Mouse (Mus musculus) neural tube, postnatal 0 days (tissue): ENCODE data around the gene Tcstv1. TPM values are rescaled to one million over a fixed set of nuclear protein-coding genes. Genes with fewer than 3 reads are reported as not detected.

Source experiments
- polyA plus RNA-seq: library from polyadenylated mRNA; unstranded; fragments of >200 nt; fragmentation: Nextera tagmentation; extraction: Ambion mirVana; gene quantifications from 2 replicates; pipeline ENCODE4 v1.2.1, GENCODE M21; 2015

Gene Tcstv1
- polyA plus RNA-seq: not detected in 2 replicates

DNA sequence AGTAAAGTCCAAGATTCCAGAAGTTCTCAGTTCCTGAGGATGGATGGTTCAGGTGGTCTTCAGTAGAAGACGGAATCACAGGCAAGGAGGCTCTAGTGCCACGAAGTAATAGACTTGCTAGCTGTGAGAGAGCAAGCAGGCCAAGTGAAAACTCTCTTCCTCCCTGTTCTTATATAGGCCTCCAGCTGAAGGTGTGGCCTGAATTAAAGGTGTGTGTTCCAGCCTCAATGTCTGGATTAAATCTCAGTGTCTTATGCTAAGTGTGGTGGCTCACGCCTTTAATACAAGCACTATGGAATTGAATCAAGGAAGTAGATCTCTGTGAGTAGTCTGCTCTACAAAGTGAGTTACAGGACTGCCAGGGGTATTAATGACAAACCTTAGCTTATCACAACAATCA is at the start of gene Tcstv1:
Gene Tcstv1, minus strand, starts transcription at position 101 of the 400 bp plus-strand sequence.

DNA sequence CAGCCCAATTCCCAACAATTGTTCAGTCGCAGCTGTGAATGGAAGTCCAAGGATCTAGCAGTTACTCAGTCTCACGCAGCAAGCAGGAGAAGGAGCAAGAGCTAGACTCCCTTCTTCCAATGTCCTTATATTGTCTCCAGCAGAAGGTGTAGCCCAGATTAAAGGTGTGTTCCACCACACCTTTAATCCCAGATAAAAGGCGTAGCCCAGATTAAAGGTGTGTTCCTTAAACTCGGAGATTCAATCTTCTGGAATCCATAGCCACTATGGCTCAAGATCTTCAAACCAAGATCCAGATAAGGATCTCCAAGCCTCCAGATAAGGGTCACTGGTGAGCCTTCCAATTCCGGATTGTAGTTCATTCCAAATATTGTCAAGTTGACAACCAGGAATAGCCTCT is 34.6 kb upstream of the Tcstv1 start, which contains the start of gene Gm21761:
Gene Gm21761, minus strand, starts transcription at position 101 of the 400 bp plus-strand sequence.

Other genes with a start within 250 kb of the Tcstv1 start
- gene Hmgcs1, start 204.4 kb downstream of the Tcstv1 start, polyA plus RNA-seq: 304 and 317 TPM in 2 replicates
- 10.9 TPM in 2 replicates for gene Nim1k, start 138.9 kb downstream of the Tcstv1 start, polyA plus RNA-seq
- gene Zfp131, start 103.9 kb downstream of the Tcstv1 start, polyA plus RNA-seq: 27.0 and 30.4 TPM in 2 replicates
- gene AF067063, start 64.6 kb downstream of the Tcstv1 start, polyA plus RNA-seq: not detected in 2 replicates
- not detected in 2 replicates for gene D13Ertd608e, start 58.8 kb downstream of the Tcstv1 start, polyA plus RNA-seq
- not detected in 2 replicates for gene Gm21761, start 34.5 kb upstream of the Tcstv1 start, polyA plus RNA-seq
- gene B020031M17Rik, start 56.0 kb upstream of the Tcstv1 start, polyA plus RNA-seq: not detected in 2 replicates
- gene Gm36079, start 132.2 kb upstream of the Tcstv1 start, polyA plus RNA-seq: not detected in 2 replicates
- gene Gm21188, start 157.4 kb upstream of the Tcstv1 start, polyA plus RNA-seq: not detected in 2 replicates
- not detected in 2 replicates for gene Gm20767, start 245.5 kb upstream of the Tcstv1 start, polyA plus RNA-seq